Mouse (Mus musculus): ENCODE data around the gene Irak4.

The Irak4 gene

GRCm38 (mm10) chr15:94630553-94630952, 87.1 kb downstream of the Irak4 start:
- DNase-seq: no peak

Measured in kidney, adult 18-20 months (tissue).